Mouse (Mus musculus): ENCODE results near the gene Nploc4.

DNA sequence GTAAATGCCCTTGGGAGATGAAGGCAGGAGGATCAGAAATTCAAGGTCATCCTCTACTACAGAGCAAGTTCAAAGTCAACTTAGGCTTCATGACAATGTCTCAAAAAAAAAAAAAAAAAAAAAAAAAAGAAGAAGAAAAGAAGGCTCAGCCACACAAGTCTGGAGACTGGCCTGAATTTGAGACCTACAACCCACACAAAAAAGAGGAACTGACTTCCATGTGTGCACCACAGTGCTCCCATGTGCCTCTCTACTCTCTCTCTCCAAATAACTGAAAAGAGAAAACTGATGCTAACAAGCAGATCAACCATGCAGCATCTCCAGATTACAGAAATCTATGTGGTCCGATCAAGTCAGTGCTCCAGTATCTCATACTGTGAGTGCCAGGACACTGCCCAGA lies 32.7 kb downstream of the Nploc4 start:
- TF ChIP-seq POLR2A (IDR thresholded peaks at IDR 0.05; ENCODE audit: borderline replicate concordance, extremely low read depth, insufficient read depth, insufficient read length, poor library complexity, severe bottlenecking) = no peak
- no peak for TF ChIP-seq CTCF (IDR thresholded peaks at IDR 0.05; ENCODE audit: borderline replicate concordance, extremely low read depth, insufficient read depth, insufficient read length)

All from brain, embryonic 14.5 days (tissue).